Mouse (Mus musculus): ENCODE measurements around the gene Gm42791.

- TF ChIP-seq GATA1 (IDR thresholded peaks at IDR 0.05; ENCODE audit: low read length) (no peak), TAL1 (IDR thresholded peaks at IDR 0.05; ENCODE audit: low read length) (no peak)
Observed at GRCm38 (mm10) chr5:148922773-148923172, 72.2 kb downstream of the Gm42791 start.

All from erythroblast, embryonic 14.5 days (primary cell).